Mouse (Mus musculus) ES-E14 (cell line): ENCODE results near the gene Bnc2.

ENCODE experiments used
- CHD2 ChIP-seq: IDR thresholded peaks from 2 replicates; pipeline ENCODE4 v1.6.1; 2014; ENCODE audit warnings: mild to moderate bottlenecking, low read depth, low read length, inconsistent platforms
- MAFK ChIP-seq: IDR thresholded peaks from 2 replicates; pipeline ENCODE4 v1.6.1; 2014; ENCODE audit warnings: mild to moderate bottlenecking, low read depth, low read length, inconsistent platforms; ENCODE audit not compliant: insufficient read depth
- ZC3H11A ChIP-seq: IDR thresholded peaks from 2 replicates; pipeline ENCODE4 v1.6.1; 2012; ENCODE audit warnings: low read depth, mild to moderate bottlenecking, inconsistent platforms, low read length, borderline replicate concordance
- ZNF384 ChIP-seq: IDR thresholded peaks from 2 replicates; pipeline ENCODE4 v1.6.1; 2012; ENCODE audit warnings: low read depth, low read length, inconsistent platforms

DNA sequence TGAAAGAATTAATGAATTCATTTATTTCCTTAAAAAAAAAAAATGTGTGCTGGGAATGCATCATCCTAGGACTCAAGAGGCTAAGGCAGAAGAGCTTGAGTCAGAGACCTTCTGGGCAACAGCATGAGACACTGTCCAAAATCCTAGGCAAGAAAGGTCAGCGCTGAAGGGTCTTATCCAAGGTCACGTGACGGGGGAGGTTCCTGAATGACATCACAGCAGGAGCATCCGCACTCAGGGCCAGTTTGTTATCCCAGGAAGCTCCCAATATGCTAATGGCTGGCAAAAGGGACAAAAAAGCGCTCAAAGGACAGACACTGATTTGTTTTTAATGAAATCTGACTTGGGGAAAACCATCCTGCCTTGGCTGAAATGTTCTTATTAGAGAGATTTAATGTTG lies 153.5 kb downstream of the Bnc2 start:
- TF ChIP-seq MAFK = no peak
- TF ChIP-seq ZC3H11A = no peak
- TF ChIP-seq CHD2 = no peak
- no peak for TF ChIP-seq ZNF384
